Mouse (Mus musculus): ENCODE measurements at regions not wholly inside any gene's neighbourhood (a gene's known extent, or its start where the extent isn't known, plus 50 kb on each side); places are given as distances from the start of the nearest gene placed in this dataset.

DNA sequence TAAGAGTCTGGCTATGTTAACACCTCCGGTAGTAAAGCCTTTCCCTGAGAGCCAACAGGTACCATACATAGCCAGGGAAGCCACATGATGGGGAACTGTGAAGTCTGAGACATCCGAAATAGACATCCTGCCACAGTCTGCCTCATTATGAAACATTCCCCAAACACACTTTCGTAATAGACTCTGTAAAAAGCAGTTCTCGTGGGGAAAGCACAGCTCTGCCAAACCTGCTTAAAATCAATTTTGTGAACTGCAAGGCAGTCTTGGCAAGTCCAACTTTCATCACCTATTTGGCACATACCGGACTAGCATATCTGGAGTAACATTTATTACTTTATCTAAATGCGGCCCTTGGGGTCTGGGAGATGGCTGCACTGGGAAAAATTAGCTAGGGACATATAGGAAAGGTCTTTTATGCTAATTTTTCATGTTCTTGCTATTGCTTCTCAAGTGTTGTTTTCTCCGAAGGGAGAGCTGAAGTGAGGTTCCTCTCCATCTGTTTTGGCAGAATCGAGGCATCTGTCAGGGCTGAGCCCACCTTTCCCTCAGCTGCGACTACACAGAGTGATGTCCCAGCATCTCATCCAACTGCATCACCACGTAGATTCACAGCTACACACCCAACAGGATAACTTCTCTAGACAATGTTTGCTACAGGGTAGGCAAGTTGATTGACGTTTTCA, 86.8 kb upstream of the Phactr1 start:
- Histone ChIP-seq H3K4me3 (ENCODE audit: low read depth, low read length) (no peak overlapping the region), H3K36me3 (ENCODE audit: control insufficient read depth, insufficient read depth, low read length) (no peaks in the 10 kb centered on the region), H3K27ac (ENCODE audit: low read length) (no peak overlapping the region), H3K4me2 (ENCODE audit: low read length) (no peak overlapping the region), H3K27me3 (ENCODE audit: control insufficient read depth, insufficient read depth, low read depth, low read length) (no peaks in the 10 kb centered on the region), H3K4me1 (ENCODE audit: control insufficient read depth, insufficient read depth, low read length) (no peaks in the 10 kb centered on the region), H3K9me3 (replicated peaks; ENCODE audit: control insufficient read depth, low read length, poor library complexity, severe bottlenecking) (no peaks in the 10 kb centered on the region), H3K9ac (ENCODE audit: low read depth, low read length) (no peak overlapping the region)
- WGBS, result 85% methylated on average over 11 of the region's 11 CpGs
- ATAC-seq, result no peak

DNA sequence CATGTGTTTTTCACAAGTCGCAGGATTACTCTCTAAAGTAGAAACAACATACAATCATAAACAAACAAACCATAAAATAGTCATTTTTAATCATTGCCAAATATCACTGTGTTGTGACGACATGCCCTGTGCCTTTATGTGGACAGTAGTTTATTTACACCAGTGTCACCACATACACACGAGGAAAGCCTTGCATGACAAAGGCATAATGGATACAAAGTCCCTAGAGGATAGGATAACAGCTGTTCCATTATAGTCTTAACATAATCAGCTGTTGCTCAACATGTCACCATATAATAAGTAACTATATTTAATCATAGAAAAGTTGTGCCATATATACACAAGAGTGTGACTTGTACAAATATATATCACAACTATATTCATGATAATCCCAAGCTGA, 85.2 kb upstream of the Phactr1 start:
- Histone ChIP-seq H3K4me3 (ENCODE audit: low read depth, low read length) (no peak overlapping the region), H3K9me3 (replicated peaks; ENCODE audit: control insufficient read depth, low read length, poor library complexity, severe bottlenecking) (no peaks in the 10 kb centered on the region), H3K36me3 (ENCODE audit: control insufficient read depth, insufficient read depth, low read length) (no peaks in the 10 kb centered on the region), H3K27me3 (ENCODE audit: control insufficient read depth, insufficient read depth, low read depth, low read length) (no peaks in the 10 kb centered on the region), H3K4me1 (ENCODE audit: control insufficient read depth, insufficient read depth, low read length) (no peaks in the 10 kb centered on the region), H3K9ac (ENCODE audit: low read depth, low read length) (no peak overlapping the region), H3K27ac (ENCODE audit: low read length) (no peak overlapping the region), H3K4me2 (ENCODE audit: low read length) (no peak overlapping the region)
- ATAC-seq, result no peak
- 48% methylated on average over 3 of the region's 3 CpGs for WGBS

DNA sequence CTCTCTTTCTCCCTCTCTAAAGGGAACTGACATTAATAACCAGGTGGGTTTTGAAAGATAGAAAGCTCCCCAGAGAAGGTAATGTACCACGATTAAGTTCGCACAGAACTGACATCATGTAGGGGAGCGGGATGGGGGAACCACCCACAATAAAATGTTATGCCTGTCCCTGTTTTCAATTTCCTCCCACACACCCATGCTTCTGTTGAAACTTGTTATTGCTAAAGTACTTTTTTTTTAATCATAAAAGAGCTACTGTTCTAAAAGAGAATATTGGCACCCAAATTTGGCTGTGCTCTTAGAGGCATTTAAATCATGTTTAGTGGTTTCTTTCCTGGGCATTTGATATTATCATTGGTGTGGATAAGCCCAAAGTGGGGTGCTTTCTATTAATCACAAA, 82.6 kb upstream of the Phactr1 start:
- Histone ChIP-seq H3K36me3 (ENCODE audit: control insufficient read depth, insufficient read depth, low read length) (no peaks in the 10 kb centered on the region), H3K4me1 (ENCODE audit: control insufficient read depth, insufficient read depth, low read length) (no peaks in the 10 kb centered on the region), H3K27ac (ENCODE audit: low read length) (no peak overlapping the region), H3K9ac (ENCODE audit: low read depth, low read length) (no peak overlapping the region), H3K27me3 (ENCODE audit: control insufficient read depth, insufficient read depth, low read depth, low read length) (no peaks in the 10 kb centered on the region), H3K4me3 (ENCODE audit: low read depth, low read length) (no peak overlapping the region), H3K9me3 (replicated peaks; ENCODE audit: control insufficient read depth, low read length, poor library complexity, severe bottlenecking) (no peaks in the 10 kb centered on the region), H3K4me2 (ENCODE audit: low read length) (no peak overlapping the region)
- ATAC-seq, result no peak
- WGBS, result 87% methylated on average over 3 of the region's 3 CpGs

DNA sequence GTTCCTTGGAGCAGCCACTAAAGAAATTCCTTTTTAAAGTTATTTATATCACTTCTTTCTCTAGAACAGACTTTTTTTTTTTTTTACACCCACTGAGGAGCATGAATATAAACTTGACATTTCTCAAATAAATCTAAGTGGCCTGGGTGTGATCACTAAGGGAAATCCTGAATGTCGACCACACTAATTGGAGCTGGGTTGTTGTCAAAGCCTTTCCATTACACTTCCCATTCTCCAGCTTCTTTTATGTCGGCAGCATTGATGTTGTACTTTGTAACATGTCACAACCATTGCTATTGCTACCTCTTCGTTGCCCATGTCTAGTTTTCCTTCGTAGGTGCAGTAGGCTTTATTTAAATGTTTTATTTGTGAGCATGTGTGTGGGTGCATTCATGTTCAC, 77.1 kb upstream of the Phactr1 start:
- no peak overlapping the region for H3K4me3 ChIP-seq (ENCODE audit: low read depth, low read length)
- H3K36me3 ChIP-seq (ENCODE audit: control insufficient read depth, insufficient read depth, low read length), result no peaks in the 10 kb centered on the region
- ATAC-seq, result no peak
- no peaks in the 10 kb centered on the region for H3K27me3 ChIP-seq (ENCODE audit: control insufficient read depth, insufficient read depth, low read depth, low read length)
- no peak overlapping the region for H3K4me2 ChIP-seq (ENCODE audit: low read length)
- H3K27ac ChIP-seq (ENCODE audit: low read length), result no peak overlapping the region
- H3K4me1 ChIP-seq (ENCODE audit: control insufficient read depth, insufficient read depth, low read length), result no peaks in the 10 kb centered on the region
- no peak overlapping the region for H3K9ac ChIP-seq (ENCODE audit: low read depth, low read length)
- WGBS, result 77% methylated on average over 4 of the region's 4 CpGs
- no peaks in the 10 kb centered on the region for H3K9me3 ChIP-seq (replicated peaks; ENCODE audit: control insufficient read depth, low read length, poor library complexity, severe bottlenecking)

- WGBS, result 46% methylated on average over 10 of the region's 10 CpGs
- no peaks in the 10 kb centered on the region for H3K9me3 ChIP-seq (replicated peaks; ENCODE audit: control insufficient read depth, low read length, poor library complexity, severe bottlenecking)
- H3K27ac ChIP-seq (ENCODE audit: low read length), result no peak overlapping the region
- no peak overlapping the region for H3K4me2 ChIP-seq (ENCODE audit: low read length)
- no peak overlapping the region for H3K9ac ChIP-seq (ENCODE audit: low read depth, low read length)
- no peak overlapping the region for H3K4me3 ChIP-seq (ENCODE audit: low read depth, low read length)
- ATAC-seq, result no peak; the same call in 1 of the 2 replicates
- no peaks in the 10 kb centered on the region for H3K36me3 ChIP-seq (ENCODE audit: control insufficient read depth, insufficient read depth, low read length)
- H3K4me1 ChIP-seq (ENCODE audit: control insufficient read depth, insufficient read depth, low read length), result no peaks in the 10 kb centered on the region
- no peaks in the 10 kb centered on the region for H3K27me3 ChIP-seq (ENCODE audit: control insufficient read depth, insufficient read depth, low read depth, low read length)
These were observed 72.7 kb upstream of the Phactr1 start for GRCm38 (mm10) chr13:42607735-42608134.

DNA sequence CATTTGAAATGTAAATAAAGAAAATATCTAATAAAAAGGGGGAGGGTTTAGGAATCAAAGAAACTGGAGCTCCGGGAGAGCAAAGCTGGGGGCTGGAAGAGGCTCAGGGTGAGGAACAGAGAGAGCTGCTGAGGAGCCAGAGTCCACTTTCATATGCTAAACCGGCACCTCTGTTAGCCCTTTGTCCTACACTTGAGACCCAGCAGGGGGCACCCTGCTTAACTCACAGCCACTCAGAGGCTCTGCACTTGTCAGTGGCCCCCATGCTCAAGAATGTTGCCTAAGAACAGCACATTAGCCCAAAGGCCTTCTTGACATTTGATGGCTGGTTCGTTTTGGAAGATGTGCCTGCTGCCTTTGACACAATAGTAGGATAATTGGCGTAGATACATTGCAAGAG, 71.5 kb upstream of the Phactr1 start:
- Histone ChIP-seq H3K9me3 (replicated peaks; ENCODE audit: control insufficient read depth, low read length, poor library complexity, severe bottlenecking) (no peaks in the 10 kb centered on the region), H3K27me3 (ENCODE audit: control insufficient read depth, insufficient read depth, low read depth, low read length) (no peaks in the 10 kb centered on the region), H3K9ac (ENCODE audit: low read depth, low read length) (no peak overlapping the region), H3K4me3 (ENCODE audit: low read depth, low read length) (no peak overlapping the region), H3K36me3 (ENCODE audit: control insufficient read depth, insufficient read depth, low read length) (no peaks in the 10 kb centered on the region), H3K4me2 (ENCODE audit: low read length) (no peak overlapping the region), H3K4me1 (ENCODE audit: control insufficient read depth, insufficient read depth, low read length) (no peaks in the 10 kb centered on the region), H3K27ac (ENCODE audit: low read length) (no peak overlapping the region)
- no peak for ATAC-seq
- WGBS, result 17% methylated on average over 4 of the region's 4 CpGs

GRCm38 (mm10) chr13:42613326-42613725, 67.1 kb upstream of the Phactr1 start:
- H3K27ac ChIP-seq (ENCODE audit: low read length), result no peak overlapping the region
- H3K36me3 ChIP-seq (ENCODE audit: control insufficient read depth, insufficient read depth, low read length), result no peaks in the 10 kb centered on the region
- H3K9ac ChIP-seq (ENCODE audit: low read depth, low read length), result no peak overlapping the region
- no peak overlapping the region for H3K4me2 ChIP-seq (ENCODE audit: low read length)
- H3K9me3 ChIP-seq (replicated peaks; ENCODE audit: control insufficient read depth, low read length, poor library complexity, severe bottlenecking), result no peaks in the 10 kb centered on the region
- H3K4me3 ChIP-seq (ENCODE audit: low read depth, low read length), result no peak overlapping the region
- no peak for ATAC-seq
- no peaks in the 10 kb centered on the region for H3K4me1 ChIP-seq (ENCODE audit: control insufficient read depth, insufficient read depth, low read length)
- WGBS, result 82% methylated on average over 4 of the region's 4 CpGs
- no peaks in the 10 kb centered on the region for H3K27me3 ChIP-seq (ENCODE audit: control insufficient read depth, insufficient read depth, low read depth, low read length)

DNA sequence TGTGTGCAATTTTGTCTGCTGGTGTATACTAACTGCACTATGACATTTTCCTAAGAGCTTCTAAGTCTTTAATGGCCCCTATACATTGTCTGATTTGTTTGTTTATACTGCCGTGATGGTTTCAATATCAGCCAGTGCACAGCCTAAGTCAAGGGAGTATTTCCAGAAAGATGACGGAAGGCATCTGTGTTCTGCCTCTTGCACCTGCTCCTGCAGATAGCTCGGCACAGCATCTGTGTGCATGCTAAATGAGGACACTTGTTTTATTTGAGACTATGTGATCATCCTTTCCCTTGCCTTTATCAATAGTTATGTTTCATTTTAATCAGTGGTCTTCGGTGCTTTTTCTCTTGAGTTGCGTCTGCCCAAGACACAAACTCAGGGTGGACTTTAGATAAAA, 64.6 kb upstream of the Phactr1 start:
- Histone ChIP-seq H3K36me3 (ENCODE audit: control insufficient read depth, insufficient read depth, low read length) (no peaks in the 10 kb centered on the region), H3K4me3 (ENCODE audit: low read depth, low read length) (no peak overlapping the region), H3K9ac (ENCODE audit: low read depth, low read length) (no peak overlapping the region), H3K9me3 (replicated peaks; ENCODE audit: control insufficient read depth, low read length, poor library complexity, severe bottlenecking) (no peaks in the 10 kb centered on the region), H3K27me3 (ENCODE audit: control insufficient read depth, insufficient read depth, low read depth, low read length) (no peaks in the 10 kb centered on the region), H3K4me1 (ENCODE audit: control insufficient read depth, insufficient read depth, low read length) (no peaks in the 10 kb centered on the region), H3K4me2 (ENCODE audit: low read length) (no peak overlapping the region), H3K27ac (ENCODE audit: low read length) (no peak overlapping the region)
- ATAC-seq, result no peak
- WGBS, result 92% methylated on average over 5 of the region's 5 CpGs

DNA sequence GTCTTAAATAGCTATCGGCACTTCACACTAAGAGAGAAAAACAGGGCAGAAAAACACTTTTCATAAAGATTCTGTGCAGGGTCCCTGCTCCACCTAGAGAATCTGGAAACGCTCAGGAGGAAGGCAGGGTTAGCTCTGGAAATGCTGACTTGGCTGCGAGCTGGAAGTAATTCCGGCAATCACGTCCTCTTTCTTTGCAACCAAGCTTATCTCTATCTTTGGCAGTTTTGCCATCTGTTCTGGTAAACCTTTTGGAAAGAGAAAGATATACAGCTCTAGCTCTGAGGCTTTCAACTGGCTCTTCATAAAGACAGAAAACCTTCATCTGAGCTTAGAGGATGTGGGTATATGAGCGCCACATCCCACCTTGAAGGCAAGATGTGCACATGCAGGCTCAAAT, 63.2 kb upstream of the Phactr1 start:
- H3K27ac ChIP-seq (ENCODE audit: low read length), result no peak overlapping the region
- H3K36me3 ChIP-seq (ENCODE audit: control insufficient read depth, insufficient read depth, low read length), result no peaks in the 10 kb centered on the region
- WGBS, result 96% methylated on average over 6 of the region's 6 CpGs
- ATAC-seq, result no peak
- H3K9ac ChIP-seq (ENCODE audit: low read depth, low read length), result no peak overlapping the region
- no peaks in the 10 kb centered on the region for H3K4me1 ChIP-seq (ENCODE audit: control insufficient read depth, insufficient read depth, low read length)
- no peaks in the 10 kb centered on the region for H3K27me3 ChIP-seq (ENCODE audit: control insufficient read depth, insufficient read depth, low read depth, low read length)
- H3K9me3 ChIP-seq (replicated peaks; ENCODE audit: control insufficient read depth, low read length, poor library complexity, severe bottlenecking), result no peaks in the 10 kb centered on the region
- no peak overlapping the region for H3K4me3 ChIP-seq (ENCODE audit: low read depth, low read length)
- no peak overlapping the region for H3K4me2 ChIP-seq (ENCODE audit: low read length)
